Mouse (Mus musculus): ENCODE data around the gene Lin52. TPM values are rescaled to one million over a fixed set of nuclear protein-coding genes. Genes with fewer than 3 reads are reported as not detected.
A peak's percentile ranks its signal among the peaks of the same experiment; 100 is the strongest.

Lin52 gene
- total RNA-seq (2021) = 10 to 100 TPM; 21.3 to 24.6 TPM

DNA sequence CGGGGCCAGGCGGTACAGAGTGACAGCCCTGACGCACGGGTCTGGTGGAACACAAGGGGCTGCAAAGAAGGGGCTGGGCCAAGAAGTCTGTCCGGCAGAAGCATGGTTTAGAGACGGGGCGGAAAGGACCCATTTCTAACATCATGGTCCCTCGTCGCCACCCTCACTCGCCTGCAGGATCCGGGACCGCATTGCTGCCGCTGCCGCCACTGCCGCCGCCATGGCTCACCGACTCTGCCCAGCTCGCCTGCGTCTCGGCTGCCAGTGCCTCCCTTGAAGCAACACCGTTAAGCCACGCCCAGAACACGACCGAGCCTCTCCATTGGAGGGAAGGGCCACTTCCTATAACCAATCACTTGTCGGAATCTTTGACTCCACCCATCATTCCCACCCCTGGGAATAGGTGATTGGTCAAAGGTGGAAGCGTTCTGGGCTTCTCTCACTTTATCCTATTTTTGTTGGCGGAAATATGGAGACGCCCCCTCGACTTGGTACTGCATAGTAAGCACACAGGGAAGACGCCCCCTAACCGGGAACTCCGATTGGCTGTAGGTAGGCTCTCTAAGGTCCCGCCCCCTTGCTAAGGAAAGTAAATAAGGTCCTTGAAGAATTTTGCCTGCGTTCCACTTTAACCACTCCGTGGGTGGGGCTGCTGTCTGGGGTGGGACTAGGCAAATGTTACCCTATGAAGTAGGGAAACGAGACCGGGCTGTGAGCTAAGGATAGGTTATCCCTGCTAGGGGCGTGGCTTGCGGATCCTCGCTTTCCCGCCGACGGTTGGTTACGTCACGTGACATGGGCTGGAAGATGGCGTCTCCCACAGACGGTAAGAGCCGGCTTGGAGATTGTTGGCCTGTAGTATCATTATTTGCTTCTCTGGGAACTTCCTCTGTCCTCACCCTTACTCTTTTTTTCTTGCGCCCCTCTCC lies at the start of gene Lin52, which contains the start of gene Aldh6a1:
Lin52 (plus strand) TSS at position 705 of the 929 bp plus-strand sequence.
Aldh6a1 (minus strand) TSS at position 287 of the 929 bp plus-strand sequence.
- DNase-seq (ENCODE audit: low spot score in 2 of 2) = peak; percentile 96
- intact Hi-C loops (cut with DNase I) = loop anchor here (2.0 kb wide), 1 partner anchor 42 kb away; the partner anchor contains the start of genes Bbof1 and Entpd5

DNA sequence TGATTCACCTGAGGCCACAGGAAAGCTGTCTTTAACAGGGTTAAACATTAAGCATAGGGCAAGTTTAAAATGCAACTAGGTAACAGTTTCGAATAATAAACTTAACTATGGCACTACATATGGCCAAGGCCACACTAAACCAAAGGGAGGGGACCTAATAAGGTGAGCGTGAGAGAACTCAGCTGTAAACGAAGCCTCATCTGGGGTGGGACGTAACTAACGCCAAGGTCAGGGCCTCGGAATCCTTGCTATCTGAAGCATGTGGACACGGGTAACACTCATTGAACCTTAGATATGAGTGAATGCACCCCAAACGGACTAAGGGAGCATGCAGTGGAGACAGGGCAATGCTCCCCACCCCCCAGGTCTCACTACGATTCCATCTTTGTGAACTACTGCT lies 48.3 kb upstream of the Lin52 start:
- intact Hi-C loops (cut with DNase I) = no loop called here
- DNase-seq (ENCODE audit: low spot score in 2 of 2) = no peak

DNA sequence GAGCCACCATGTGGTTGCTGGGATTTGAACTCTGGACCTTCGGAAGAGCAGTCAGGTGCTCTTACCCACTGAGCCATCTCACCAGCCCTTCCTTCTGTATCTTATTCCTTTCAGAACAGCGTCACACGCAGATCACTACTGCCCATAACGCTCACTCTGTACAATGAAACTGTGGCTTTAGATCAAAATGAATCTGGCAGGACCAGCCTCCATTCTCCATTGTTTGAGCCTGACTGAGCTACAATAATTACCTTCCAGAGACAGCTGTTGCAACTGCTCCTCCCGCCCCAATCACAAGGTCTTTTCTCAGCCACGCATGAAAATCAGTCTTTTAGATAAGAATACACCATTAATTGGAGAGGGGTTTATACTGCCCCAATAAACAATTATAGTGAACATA lies 46.7 kb upstream of the Lin52 start:
- DNase-seq (ENCODE audit: low spot score in 2 of 2) = no peak
- intact Hi-C loops (cut with DNase I) = no loop called here

DNA sequence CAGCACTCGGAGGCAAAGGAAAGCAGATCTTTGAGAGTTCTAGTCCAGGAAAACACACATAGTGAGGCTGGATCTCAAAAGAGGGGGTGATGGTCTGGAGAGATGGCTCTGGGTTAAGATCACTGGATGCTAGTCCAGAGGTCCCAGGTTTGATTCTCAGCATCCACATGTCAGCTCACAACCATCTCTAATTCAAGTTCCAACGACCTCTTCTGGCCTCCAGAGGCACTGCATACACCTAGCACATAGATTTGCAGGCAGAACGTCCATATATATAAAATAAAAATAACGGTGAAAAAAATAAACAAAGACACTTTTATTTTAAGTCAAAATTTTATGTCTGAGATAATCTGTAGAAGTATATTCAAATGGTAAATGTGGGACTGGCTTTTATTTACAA lies 44.0 kb upstream of the Lin52 start:
- DNase-seq (ENCODE audit: low spot score in 2 of 2) = no peak
- intact Hi-C loops (cut with DNase I) = no loop called here

DNA sequence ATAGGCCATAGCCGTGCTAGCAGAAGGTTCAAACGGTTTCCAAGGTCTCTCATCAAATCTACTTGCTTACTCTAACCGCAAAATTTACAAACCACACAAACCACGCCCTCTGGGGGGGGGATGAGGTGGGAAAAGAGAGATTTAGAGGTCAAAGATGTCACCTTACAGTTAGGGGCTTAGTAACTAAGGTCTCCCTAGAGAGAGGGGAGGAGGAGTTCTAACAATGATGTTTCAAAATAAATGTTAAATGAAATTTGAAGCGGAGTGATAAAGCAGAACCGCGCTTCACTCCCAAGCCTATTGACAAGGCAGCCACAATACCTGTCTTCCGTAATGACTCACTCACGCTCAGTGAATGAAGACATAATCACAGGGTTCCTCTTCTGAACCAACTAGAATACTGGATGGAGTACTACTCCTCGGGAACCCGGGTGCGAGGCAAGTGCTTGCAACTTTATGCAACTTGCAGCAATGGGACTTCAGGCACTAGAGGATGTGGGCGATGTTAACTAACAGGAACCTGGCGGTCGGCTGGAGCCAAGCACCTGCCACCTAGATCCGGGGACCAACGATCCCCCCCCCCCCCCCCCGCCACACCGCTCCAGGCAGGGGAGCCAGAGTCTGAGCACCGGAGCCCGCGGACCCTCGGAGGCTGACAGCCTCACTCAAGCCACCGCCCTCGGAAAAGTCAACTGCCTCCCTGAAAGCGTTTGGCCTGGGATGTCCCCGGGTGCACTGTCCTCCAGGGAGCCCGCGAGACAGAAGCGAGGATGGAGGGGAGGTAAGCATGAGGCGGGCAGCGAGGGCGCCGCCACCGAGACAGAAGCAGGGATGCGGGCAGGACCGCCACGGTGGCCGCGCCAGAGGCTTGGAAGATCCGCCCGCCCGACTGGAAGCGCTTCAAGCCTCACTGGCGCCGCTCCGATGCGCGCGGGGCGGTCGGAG lies 43.1 kb upstream of the Lin52 start:
- intact Hi-C loops (cut with DNase I) = loop anchor here (2.0 kb wide), 1 partner anchor 43 kb away; the partner anchor contains the start of genes Aldh6a1 and Lin52

DNA sequence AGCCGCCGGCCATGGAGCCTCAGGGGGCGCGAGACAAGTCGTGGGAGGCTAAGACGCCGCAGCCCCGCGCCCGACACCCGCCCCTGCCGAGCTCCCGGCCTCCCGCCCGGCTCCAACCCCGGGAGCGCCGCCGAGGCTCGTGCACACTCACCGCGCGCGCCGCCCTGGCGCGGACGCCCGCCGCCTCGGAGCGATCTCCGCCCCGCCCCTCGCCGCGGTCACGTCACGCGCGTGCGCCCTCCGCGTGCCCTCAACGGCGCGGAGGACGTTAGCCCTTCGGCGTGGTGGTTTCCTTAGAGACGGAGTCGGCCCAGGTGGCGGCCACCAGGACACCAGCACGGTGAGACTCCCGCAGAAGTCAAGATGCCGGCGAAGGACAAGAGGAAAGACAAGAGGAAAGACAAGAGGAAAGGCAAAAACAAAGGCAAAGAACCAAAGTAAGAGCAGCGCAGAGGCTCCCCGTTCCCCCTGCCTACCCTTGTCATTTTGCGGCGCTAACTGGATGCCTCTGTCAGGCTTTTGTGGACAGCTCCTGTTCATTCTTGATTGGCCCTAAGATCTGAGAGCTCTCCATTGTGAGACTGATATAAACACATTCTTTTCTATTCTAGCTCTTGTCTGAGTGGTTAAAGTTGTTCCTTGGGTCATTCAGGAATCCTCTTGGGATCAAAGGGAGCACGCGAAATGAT lies 42.3 kb upstream of the Lin52 start, which contains the start of the genes Entpd5 and Bbof1:
Entpd5 (minus strand) TSS at position 211 of the 689 bp plus-strand sequence.
Bbof1 (plus strand) TSS at position 253 of the 689 bp plus-strand sequence.
- DNase-seq (ENCODE audit: low spot score in 2 of 2) = peak; percentile 91 to 94
- intact Hi-C loops (cut with DNase I) = loop anchor here (2.0 kb wide), 1 partner anchor 42 kb away; the partner anchor contains the start of genes Aldh6a1 and Lin52

More for the DNA sequence above, 43.1 kb upstream of the Lin52 start:
- DNase-seq (ENCODE audit: low spot score in 2 of 2) = peak; percentile 30 to 31

DNA sequence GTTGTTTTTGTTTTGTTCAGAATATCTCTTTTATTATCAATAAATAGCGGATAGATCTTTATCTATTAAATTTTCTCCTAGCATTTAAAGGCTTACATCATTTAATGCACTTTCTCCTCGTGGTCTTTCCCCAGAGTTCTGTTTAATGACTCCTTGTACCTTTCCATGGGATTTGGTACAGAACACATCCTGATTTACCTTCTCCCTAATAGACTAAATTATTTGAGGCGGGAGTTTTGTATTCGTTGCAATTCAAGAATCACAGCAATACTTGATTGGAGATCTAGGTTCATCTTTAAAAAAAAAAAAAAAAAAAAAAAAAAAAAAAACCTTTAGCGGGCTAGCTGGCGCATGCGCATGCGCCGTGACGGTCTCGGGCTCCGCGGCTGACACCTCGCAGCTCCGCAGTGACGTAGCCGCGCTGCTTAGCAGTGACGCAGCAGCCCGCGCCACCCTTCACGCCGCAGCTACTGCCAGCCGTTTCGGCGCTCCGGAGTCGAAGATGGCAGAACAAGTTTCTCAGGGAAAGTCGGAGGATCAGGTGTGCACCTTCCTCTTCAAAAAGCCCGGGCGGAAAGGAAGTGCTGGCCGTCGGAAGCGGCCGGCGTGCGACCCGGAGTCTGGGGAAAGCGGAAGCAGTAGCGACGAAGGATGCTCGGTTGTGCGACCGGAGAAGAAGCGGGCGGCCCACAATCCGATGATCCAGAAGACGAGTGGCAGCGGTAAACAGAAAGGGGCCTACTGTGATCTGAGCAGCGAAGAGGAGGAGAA lies 34.2 kb upstream of the Lin52 start, which contains the start of gene Rnf113a2:
Rnf113a2 (plus strand) TSS at position 363 of the 771 bp plus-strand sequence.
- intact Hi-C loops (cut with DNase I) = no loop called here
- peak; percentile 85 for DNase-seq (ENCODE audit: low spot score in 2 of 2)

DNA sequence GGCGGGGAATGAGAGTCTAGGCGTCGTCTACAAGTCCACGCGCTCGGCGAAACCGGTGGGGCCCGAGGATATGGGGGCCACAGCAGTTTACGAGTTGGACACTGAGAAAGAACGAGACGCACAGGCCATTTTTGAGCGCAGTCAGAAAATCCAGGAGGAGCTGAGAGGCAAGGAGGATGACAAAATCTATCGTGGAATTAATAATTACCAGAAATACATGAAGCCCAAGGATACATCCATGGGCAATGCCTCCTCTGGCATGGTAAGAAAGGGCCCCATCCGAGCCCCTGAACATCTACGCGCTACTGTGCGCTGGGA lies 33.7 kb upstream of the Lin52 start:
- no peak for DNase-seq (ENCODE audit: low spot score in 2 of 2)
- intact Hi-C loops (cut with DNase I) = no loop called here

DNA sequence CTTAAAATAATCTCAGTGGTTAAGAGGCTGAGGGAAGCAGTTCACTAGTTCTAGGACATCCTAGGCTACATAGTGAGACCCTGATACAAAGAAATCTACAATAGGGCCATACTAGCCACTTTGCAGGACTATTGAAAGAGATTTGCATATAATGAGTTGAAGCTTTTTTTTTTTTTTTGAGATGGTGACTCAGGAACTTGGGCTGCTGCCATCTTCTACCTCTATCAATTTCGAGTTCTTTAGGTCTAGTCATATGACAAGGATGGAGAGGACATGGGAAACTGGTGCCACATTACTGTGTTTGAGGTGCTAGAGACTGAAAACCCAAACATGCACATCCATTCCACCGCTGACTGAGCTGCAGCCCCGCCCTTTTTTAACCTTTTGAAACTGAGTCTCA lies 27.2 kb upstream of the Lin52 start:
- intact Hi-C loops (cut with DNase I) = no loop called here
- no peak for DNase-seq (ENCODE audit: low spot score in 2 of 2)

DNA sequence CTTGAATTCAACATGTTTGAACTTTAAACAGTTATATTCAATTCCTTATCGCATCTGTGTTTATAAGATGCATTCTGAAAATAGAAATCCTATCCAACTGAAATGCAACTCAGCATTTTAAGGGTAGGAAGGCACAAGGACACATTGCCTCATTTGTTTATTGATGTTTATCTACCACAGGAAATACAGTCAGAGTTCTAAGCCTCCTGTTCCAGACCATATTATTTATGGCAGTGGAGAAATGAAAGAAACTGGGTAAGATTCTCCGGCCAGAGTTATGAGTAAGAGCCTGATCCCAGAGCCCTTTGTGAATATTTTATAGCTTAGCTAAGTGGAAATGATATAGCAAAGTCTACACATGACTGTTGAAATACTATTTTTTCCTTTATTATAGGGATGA lies 21.4 kb upstream of the Lin52 start:
- no peak for DNase-seq (ENCODE audit: low spot score in 2 of 2)
- intact Hi-C loops (cut with DNase I) = no loop called here

DNA sequence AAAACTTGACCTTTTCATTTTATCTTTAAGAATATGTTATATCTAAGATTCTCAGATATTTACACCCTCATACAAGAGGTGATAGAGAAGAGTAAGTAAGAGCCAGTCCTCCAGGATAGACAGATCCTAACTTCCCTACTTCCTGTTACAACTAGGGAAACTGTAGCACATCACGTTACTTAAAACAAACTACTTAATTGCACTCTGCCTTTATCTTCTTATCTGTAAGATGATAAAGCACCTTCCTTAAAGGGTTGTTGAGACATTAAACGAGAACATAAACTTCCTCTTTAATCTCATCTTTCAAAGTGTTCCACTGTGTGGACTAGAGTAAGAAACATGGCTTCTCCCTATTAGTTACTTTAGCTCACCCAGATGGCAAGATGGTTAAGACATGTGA lies 12.5 kb upstream of the Lin52 start:
- intact Hi-C loops (cut with DNase I) = no loop called here
- DNase-seq (ENCODE audit: low spot score in 2 of 2) = no peak

DNA sequence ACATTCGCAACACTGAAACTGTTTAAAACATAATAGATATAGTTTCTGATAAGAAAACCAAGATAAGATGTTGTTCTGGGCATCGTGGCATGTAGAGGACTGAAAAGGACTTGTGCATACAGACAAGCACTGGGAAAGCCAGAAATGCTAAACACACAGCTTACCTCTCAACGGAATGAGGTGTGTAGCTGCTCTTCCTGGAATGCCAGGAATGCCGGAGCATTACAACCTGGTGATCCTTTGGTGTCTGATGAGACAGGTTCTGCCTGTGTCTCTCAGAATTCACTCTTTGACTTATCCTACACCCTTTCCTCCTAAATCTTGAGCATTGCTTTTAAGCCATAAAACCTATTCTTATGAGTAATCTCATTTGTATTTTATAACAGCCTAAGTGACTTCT lies 8.7 kb upstream of the Lin52 start:
- DNase-seq (ENCODE audit: low spot score in 2 of 2) = no peak
- intact Hi-C loops (cut with DNase I) = no loop called here

DNA sequence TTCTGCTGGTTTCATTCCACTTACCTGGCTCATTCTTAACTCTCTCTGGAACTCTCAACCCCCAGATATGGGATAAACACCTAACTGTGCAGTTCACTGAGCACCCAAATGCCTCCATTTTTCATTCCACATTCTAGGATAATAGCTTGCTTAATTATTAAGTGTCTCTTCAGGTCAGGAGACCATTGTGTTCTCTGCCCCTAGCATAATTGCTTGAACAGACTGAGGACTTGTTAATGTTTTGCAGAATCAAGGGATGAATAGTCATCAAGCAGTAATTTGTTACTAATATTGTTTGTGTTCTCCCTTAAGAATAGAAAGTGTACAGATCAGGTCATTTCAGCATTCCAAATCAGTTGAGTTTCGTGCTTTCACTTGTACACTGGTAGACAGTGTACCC lies 3.8 kb upstream of the Lin52 start:
- intact Hi-C loops (cut with DNase I) = no loop called here
- no peak for DNase-seq (ENCODE audit: low spot score in 2 of 2)

DNA sequence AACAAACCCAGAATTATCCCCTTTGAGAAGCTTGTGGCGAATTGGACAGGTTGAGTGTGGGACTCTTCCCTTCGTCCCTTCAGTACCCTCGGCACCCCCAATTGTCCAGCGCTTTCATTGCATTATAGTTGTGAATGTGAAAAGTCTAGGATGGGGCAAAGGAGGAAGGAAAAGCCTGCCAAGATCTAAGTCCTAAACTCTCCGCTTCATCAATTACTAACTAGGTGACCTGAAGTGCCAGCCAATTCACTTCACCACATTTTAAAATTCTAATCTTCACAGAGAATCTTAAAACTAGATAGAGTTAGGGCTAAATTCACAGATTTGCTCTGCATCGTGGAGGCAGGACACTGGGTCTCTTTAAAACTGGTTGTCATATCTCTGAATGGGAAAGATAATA lies 3.0 kb upstream of the Lin52 start:
- intact Hi-C loops (cut with DNase I) = no loop called here
- no peak for DNase-seq (ENCODE audit: low spot score in 2 of 2)

DNA sequence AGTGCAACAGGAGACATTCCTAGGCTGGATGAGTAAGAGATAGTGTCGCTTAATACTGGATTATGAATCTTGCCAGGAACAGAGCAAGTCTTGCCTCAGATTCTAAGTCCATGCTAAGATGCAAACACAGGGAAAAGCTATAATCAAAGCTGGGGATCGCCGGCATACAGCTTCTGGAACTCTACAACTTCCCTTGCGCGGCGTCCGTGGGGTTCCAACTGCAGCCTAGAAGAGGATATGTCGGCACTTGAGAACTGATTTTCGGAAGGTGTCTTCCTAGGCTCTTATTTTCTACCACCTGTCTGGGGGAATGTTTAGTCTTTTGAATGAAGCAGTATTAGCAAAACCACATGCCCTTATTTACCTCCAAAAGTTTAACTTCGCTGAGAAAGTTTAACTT lies 1.3 kb upstream of the Lin52 start:
- intact Hi-C loops (cut with DNase I) = loop anchor here (2.0 kb wide), 1 partner anchor 41 kb away; the partner anchor contains the start of genes Bbof1 and Entpd5
- DNase-seq (ENCODE audit: low spot score in 2 of 2) = no peak

DNA sequence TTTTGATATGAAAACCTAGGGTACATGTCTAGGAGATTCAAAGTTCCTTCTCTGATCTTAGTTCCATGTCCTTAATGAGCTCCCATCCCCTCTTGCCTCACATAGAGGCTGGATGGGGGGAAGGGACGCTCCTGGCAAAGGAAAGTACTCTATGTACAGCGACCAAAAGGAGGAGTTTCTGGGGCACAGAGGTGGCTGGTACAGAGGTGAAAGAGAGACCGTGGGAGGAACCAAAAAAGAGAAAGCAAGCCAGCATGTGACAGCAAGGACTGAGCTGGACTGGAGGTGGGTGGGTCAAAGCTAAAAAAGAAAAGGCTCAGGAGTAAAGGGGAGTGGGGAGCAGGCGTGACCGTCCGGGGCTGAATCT lies 888 bp upstream of the Lin52 start:
- intact Hi-C loops (cut with DNase I) = loop anchor here (2.0 kb wide), 1 partner anchor 42 kb away; the partner anchor contains the start of genes Bbof1 and Entpd5
- DNase-seq (ENCODE audit: low spot score in 2 of 2) = no peak

DNA sequence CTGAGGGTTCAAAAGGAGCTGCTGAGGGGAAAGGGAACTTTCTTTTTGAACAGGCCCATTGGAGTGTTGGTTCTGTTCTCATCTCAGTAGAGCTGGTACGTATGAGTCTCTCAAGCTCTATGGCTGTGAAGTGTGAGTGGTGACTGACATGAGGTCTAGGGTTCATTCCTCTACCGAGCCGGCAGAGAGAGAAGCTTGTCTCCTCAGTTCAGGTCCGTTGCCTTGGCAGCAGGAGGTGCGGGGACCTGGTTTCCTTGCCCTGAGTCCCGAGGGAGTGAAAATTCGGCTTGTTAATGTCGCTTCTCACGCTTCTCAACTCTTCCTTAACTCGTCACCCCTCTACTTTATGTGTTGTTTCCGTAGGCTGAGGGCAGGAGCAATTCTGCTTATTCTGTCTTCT lies 579 bp downstream of the Lin52 start:
- intact Hi-C loops (cut with DNase I) = loop anchor here (2.0 kb wide), 1 partner anchor 43 kb away; the partner anchor contains the start of genes Bbof1 and Entpd5
- no peak for DNase-seq (ENCODE audit: low spot score in 2 of 2)

DNA sequence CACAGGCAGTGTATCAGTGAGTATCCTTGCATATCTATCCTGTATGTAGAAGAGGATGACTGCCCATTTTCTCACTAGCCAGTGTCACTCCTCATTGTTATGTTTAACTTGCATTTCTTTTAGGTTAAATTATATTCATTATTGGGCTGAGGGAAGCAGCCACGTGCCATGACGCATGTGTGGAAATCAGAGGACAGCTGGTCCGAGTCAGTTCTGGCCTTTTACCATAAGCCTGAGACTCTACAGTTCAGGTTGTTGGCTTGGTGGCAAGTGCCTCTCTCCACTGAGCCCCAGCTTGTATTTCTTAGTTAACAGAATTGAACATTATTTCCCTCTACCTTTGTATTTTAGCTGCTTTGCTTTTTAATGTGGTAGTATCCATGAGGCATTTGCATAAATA lies 5.7 kb downstream of the Lin52 start:
- no peak for DNase-seq (ENCODE audit: low spot score in 2 of 2)
- intact Hi-C loops (cut with DNase I) = no loop called here
